Mouse (Mus musculus): ENCODE results near the gene Plagl2.
A peak's percentile ranks its signal among the peaks of the same experiment; 100 is the strongest.

Gene Plagl2

GRCm38 (mm10) chr2:153191242-153191641 lies 50.0 kb downstream of the Plagl2 start:
- DNase-seq (ENCODE audit: low read depth), result no peak

GRCm38 (mm10) chr2:153187848-153188247 lies 53.4 kb downstream of the Plagl2 start:
- DNase-seq (ENCODE audit: low read depth), result no peak

GRCm38 (mm10) chr2:153186176-153186591 lies 55.0 kb downstream of the Plagl2 start:
- DNase-seq (ENCODE audit: low read depth), result peak; percentile 46

GRCm38 (mm10) chr2:153179961-153180360 lies 61.3 kb downstream of the Plagl2 start:
- DNase-seq (ENCODE audit: low read depth), result no peak

- no peak for DNase-seq (ENCODE audit: low read depth)
Measured at GRCm38 (mm10) chr2:153179126-153179860, 61.9 kb downstream of the Plagl2 start.
